Mouse (Mus musculus) thymus, adult 2 months (tissue): ENCODE data around the gene Plxnc1.

Experiments
- CTCF ChIP-seq: fragments of 200-500 bp; IDR thresholded peaks from 2 replicates; pipeline ENCODE4 v1.5.1; 2012; ENCODE audit warnings: mild to moderate bottlenecking, control low read depth, low read length, moderate library complexity, borderline replicate concordance; ENCODE audit not compliant: control insufficient read depth, poor library complexity, insufficient read depth; ENCODE audit errors: extremely low read depth
- POLR2A ChIP-seq: fragments of 200-500 bp; IDR thresholded peaks from 2 replicates; pipeline ENCODE4 v1.6.1; 2012; ENCODE audit warnings: mild to moderate bottlenecking, low read length, control low read depth, moderate library complexity; ENCODE audit not compliant: control insufficient read depth, poor library complexity, insufficient read depth; ENCODE audit errors: extremely low read depth

GRCm38 (mm10) chr10:94976329-94976728, 31.7 kb upstream of the Plxnc1 start:
- TF ChIP-seq POLR2A (no peak), CTCF (peak; percentile 45; the same call in 1 of the 2 replicates)
